Mouse (Mus musculus) stomach, embryonic 15.5 days (tissue): ENCODE results near the gene Vps4a. TPM values are rescaled to one million over a fixed set of nuclear protein-coding genes. Genes with fewer than 3 reads are reported as not detected.
"Not testable (repeated sequence)": the region's sequence is repeated elsewhere in the genome, so short reads cannot be mapped to it uniquely, and the experiment has no call there.

Source experiments
- ATAC-seq: fragments of 200-750 bp; cut with Nextera tagmentation; 2 replicates; pipeline ENCODE4 v1.8.0; 2017; ENCODE audit warnings: low read depth, moderate number of reproducible peaks, moderate TSS enrichment; ENCODE audit not compliant: insufficient read depth, low FRiP score
- H3K27ac ChIP-seq: fragments of 300-500 bp; sonication (generic); 2 replicates; pipeline ENCODE4 v1.5.1; 2015; ENCODE audit warnings: mild to moderate bottlenecking, inconsistent platforms
- H3K27me3 ChIP-seq: fragments of 300-500 bp; sonication (generic); replicated peaks from 2 replicates; pipeline ENCODE4 v1.6.1; 2015; ENCODE audit warnings: inconsistent platforms
- H3K36me3 ChIP-seq: fragments of 300-500 bp; sonication (generic); 2 replicates; pipeline ENCODE4 v1.6.1; 2015; ENCODE audit warnings: inconsistent platforms
- H3K4me1 ChIP-seq: fragments of 300-500 bp; sonication (generic); 2 replicates; pipeline ENCODE4 v1.6.1; 2015; ENCODE audit warnings: inconsistent platforms
- H3K4me2 ChIP-seq: fragments of 300-500 bp; sonication (generic); 2 replicates; pipeline ENCODE4 v1.6.1; 2015; ENCODE audit warnings: mild to moderate bottlenecking, inconsistent platforms
- H3K4me3 ChIP-seq: fragments of 300-500 bp; sonication (generic); replicated peaks from 2 replicates; pipeline ENCODE4 v1.5.1; 2015; ENCODE audit warnings: inconsistent platforms
- H3K9ac ChIP-seq: fragments of 300-500 bp; sonication (generic); 2 replicates; pipeline ENCODE4 v1.6.1; 2015; ENCODE audit warnings: inconsistent platforms
- H3K9me3 ChIP-seq: fragments of 300-500 bp; sonication (generic); 2 replicates; pipeline ENCODE4 v1.6.1; 2016; ENCODE audit warnings: inconsistent platforms
- WGBS: fragments of 180-500 bp; shearing (Covaris S2); methylation state at CpG from one replicate; pipeline ENCODE4 v1.1.7; 2015; 5-methylcytosine and 5-hydroxymethylcytosine counted together
- polyA plus RNA-seq: library from polyadenylated mRNA; unstranded; fragments of >200 nt; fragmentation: Nextera tagmentation; extraction: Ambion mirVana; gene quantifications from 2 replicates; pipeline ENCODE4 v1.2.1, GENCODE M21; 2015

Vps4a gene
- polyA plus RNA-seq: 62.0 and 62.9 TPM in 2 replicates

DNA sequence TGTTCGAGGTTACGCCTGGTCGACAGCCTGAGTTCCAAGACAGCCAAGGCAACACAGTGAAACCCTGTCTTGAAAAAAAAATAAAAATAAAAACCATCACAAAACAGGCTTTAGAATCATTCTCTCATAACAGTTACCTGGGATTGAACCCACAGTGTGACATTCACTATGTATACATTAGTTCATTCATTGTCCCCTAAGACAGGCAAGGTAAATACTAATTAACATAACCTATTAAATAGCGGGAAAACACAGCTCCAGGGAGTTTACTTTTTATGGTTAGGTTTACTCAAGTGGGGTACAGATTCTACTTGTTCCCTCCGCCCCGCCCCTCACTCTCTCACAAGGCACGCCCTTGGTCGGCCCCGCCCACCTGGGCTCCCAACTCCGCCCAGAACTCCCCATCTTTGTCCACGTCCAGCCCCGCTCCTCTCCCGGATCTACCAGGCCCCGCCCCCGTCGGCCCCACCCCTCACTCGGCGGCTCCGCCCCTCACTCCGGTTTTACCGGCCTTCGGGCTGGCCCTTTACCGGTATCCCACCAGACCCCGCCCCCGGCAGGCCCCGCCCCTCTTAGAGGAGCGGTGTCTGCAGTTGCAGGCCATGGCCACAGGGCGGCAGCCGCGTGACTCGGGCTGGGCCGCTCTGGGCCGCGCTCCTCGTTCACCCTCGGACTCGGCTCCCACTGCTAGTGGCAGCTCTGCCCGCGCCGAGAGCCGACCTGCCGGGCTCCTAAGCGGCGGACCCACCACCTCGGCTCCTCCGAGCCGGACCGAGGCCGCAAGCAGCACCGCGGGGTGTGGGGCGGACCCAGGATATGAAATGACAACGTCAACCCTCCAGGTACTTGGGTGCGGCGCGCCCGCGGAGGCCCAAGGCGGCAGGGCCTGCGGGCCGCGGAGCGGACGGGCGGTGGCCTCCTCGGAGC is at the start of gene Vps4a:
Vps4a (plus strand) TSS at position 573 of the 927 bp plus-strand sequence.
- Histone ChIP-seq H3K9me3 (no peaks in the 10 kb centered on the region), H3K9ac (peak within 1 kb of the TSS; percentile 94), H3K4me2 (peak within 1 kb of the TSS; percentile 55), H3K36me3 (no peaks in the 10 kb centered on the region), H3K27me3 (no peaks in the 10 kb centered on the region), H3K4me3 (peak within 1 kb of the TSS; percentile 98), H3K4me1 (peaks cover 7% of the 10 kb centered on the region), H3K27ac (peak within 1 kb of the TSS; percentile 86)
- peak; percentile 95 for ATAC-seq
- WGBS: 4% methylated on average over 65 of the region's 66 CpGs

GRCm38 (mm10) chr8:106985404-106985821 is 45.6 kb upstream of the Vps4a start:
- ATAC-seq: no peak
- 0 out of 2 replicates have a peak overlapping the region, but pooled peaks have one; percentile 35 for H3K27ac ChIP-seq
- WGBS: 66% methylated on average over 9 of the region's 9 CpGs

GRCm38 (mm10) chr8:106985951-106986350 is 45.1 kb upstream of the Vps4a start:
- Histone ChIP-seq H3K36me3 (no peaks in the 10 kb centered on the region), H3K4me1 (no peaks in the 10 kb centered on the region), H3K4me3 (no peak overlapping the region), H3K27me3 (no peaks in the 10 kb centered on the region), H3K9ac (no peak overlapping the region), H3K9me3 (no peaks in the 10 kb centered on the region), H3K4me2 (no peak overlapping the region), H3K27ac (no peak overlapping the region)
- no peak for ATAC-seq

More at GRCm38 (mm10) chr8:106985404-106985821, 45.6 kb upstream of the Vps4a start:
- Histone ChIP-seq H3K9me3 (no peaks in the 10 kb centered on the region), H3K27me3 (no peaks in the 10 kb centered on the region), H3K4me1 (no peaks in the 10 kb centered on the region), H3K36me3 (no peaks in the 10 kb centered on the region), H3K4me2 (no peak overlapping the region), H3K9ac (no peak overlapping the region), H3K4me3 (no peak overlapping the region)

- Histone ChIP-seq H3K27me3 (no peaks in the 10 kb centered on the region), H3K4me2 (no peak overlapping the region), H3K27ac (no peak overlapping the region), H3K36me3 (peaks cover 6% of the 10 kb centered on the region), H3K9ac (no peak overlapping the region), H3K4me1 (no peaks in the 10 kb centered on the region), H3K9me3 (no peaks in the 10 kb centered on the region), H3K4me3 (no peak overlapping the region)
- ATAC-seq: no peak
Measured at GRCm38 (mm10) chr8:106987557-106987956, 43.5 kb upstream of the Vps4a start.

- no peak for ATAC-seq
- no peak overlapping the region for H3K27ac ChIP-seq
- no peak overlapping the region for H3K4me3 ChIP-seq
- WGBS: 91% methylated on average over 7 of the region's 7 CpGs
- no peak overlapping the region for H3K4me2 ChIP-seq
- no peaks in the 10 kb centered on the region for H3K27me3 ChIP-seq
- no peaks in the 10 kb centered on the region for H3K9me3 ChIP-seq
- H3K9ac ChIP-seq: no peak overlapping the region
- H3K36me3 ChIP-seq: peaks cover 6% of the 10 kb centered on the region
- H3K4me1 ChIP-seq: no peaks in the 10 kb centered on the region
Measured at GRCm38 (mm10) chr8:106991393-106991792, 39.6 kb upstream of the Vps4a start.

DNA sequence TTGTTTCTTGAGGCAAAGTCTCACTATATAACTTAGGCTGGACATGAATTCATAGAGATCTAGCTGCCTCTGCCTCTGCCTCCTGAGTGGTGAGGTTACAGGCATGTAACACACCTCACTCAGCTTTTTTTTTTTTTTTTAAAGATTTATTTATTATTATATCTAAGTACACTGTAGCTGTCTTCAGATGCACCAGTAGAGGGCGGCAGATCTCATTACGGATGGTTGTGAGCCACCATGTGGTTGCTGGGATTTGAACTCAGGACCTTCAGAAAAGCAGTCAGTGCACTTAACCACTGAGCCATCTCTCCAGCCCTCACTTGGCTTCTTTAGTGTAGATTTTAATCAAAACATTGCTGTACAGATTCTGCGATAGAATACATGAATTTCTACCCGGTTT is 34.7 kb upstream of the Vps4a start:
- not testable (repeated sequence) for H3K4me3 ChIP-seq, H3K9me3 ChIP-seq, ATAC-seq, H3K27me3 ChIP-seq, H3K27ac ChIP-seq, H3K4me2 ChIP-seq, H3K9ac ChIP-seq, H3K4me1 ChIP-seq
- 85% methylated on average over 4 of the region's 4 CpGs for WGBS
- peaks cover 10% of the 10 kb centered on the region for H3K36me3 ChIP-seq

GRCm38 (mm10) chr8:106997416-106997815 is 33.6 kb upstream of the Vps4a start:
- Histone ChIP-seq H3K27ac (no peak overlapping the region), H3K4me2 (no peak overlapping the region), H3K9me3 (no peaks in the 10 kb centered on the region), H3K27me3 (no peaks in the 10 kb centered on the region), H3K4me3 (no peak overlapping the region), H3K9ac (no peak overlapping the region), H3K4me1 (no peaks in the 10 kb centered on the region), H3K36me3 (0 out of 2 replicates have a peak, but pooled peaks cover 5% of the 10 kb centered on the region)
- WGBS: 88% methylated on average over 4 of the region's 4 CpGs
- no peak for ATAC-seq

- H3K4me2 ChIP-seq: no peak overlapping the region
- no peak overlapping the region for H3K27ac ChIP-seq
- H3K4me3 ChIP-seq: no peak overlapping the region
- ATAC-seq: no peak
- H3K27me3 ChIP-seq: no peaks in the 10 kb centered on the region
- H3K4me1 ChIP-seq: no peaks in the 10 kb centered on the region
- no peaks in the 10 kb centered on the region for H3K9me3 ChIP-seq
- H3K9ac ChIP-seq: no peak overlapping the region
- H3K36me3 ChIP-seq: 0 out of 2 replicates have a peak, but pooled peaks cover 5% of the 10 kb centered on the region
- 66% methylated on average over 1 of the region's 1 CpGs for WGBS
Measured at GRCm38 (mm10) chr8:106999068-106999467, 32.0 kb upstream of the Vps4a start.

- ATAC-seq: peak; percentile 90
- Histone ChIP-seq H3K27me3 (no peaks in the 10 kb centered on the region), H3K27ac (peak overlapping the region; percentile 5; the same call in 1 of the 2 replicates), H3K9ac (no peak overlapping the region), H3K36me3 (0 out of 2 replicates have a peak, but pooled peaks cover 7% of the 10 kb centered on the region), H3K4me1 (no peaks in the 10 kb centered on the region), H3K4me3 (no peak overlapping the region), H3K9me3 (no peaks in the 10 kb centered on the region), H3K4me2 (no peak overlapping the region)
- 27% methylated on average over 5 of the region's 5 CpGs for WGBS
Measured at GRCm38 (mm10) chr8:107002532-107002931, 28.5 kb upstream of the Vps4a start.

GRCm38 (mm10) chr8:107007795-107008194 is 23.2 kb upstream of the Vps4a start:
- ATAC-seq: no peak
- 74% methylated on average over 3 of the region's 3 CpGs for WGBS
- Histone ChIP-seq H3K4me2 (no peak overlapping the region), H3K4me3 (no peak overlapping the region), H3K27ac (no peak overlapping the region), H3K36me3 (peaks cover 13% of the 10 kb centered on the region; the same call in 1 of the 2 replicates), H3K9ac (no peak overlapping the region), H3K9me3 (no peaks in the 10 kb centered on the region), H3K4me1 (no peaks in the 10 kb centered on the region), H3K27me3 (no peaks in the 10 kb centered on the region)

DNA sequence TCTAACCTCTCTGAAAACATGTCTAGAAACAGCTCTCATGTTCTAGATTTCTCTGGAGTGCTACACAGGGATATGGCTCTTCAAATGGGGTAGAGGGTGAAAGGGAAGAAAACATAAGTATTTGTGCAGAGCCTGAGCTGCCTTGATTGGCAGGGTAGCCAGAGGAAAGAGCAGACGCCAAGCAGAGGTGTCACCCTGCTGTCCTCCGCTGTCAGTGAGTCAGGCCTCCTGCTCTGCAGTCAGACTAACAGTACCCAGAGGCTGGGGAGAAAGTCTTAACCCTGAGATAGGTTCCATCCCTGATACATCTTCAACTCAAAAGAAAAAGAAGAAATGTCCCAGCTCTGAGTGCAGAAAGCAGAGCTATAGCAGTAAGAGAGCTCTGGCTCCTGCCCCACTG is 18.4 kb upstream of the Vps4a start:
- ATAC-seq: no peak
- no peak overlapping the region for H3K27ac ChIP-seq
- H3K4me1 ChIP-seq: no peaks in the 10 kb centered on the region
- H3K9me3 ChIP-seq: no peaks in the 10 kb centered on the region
- no peak overlapping the region for H3K4me3 ChIP-seq
- H3K4me2 ChIP-seq: no peak overlapping the region
- 79% methylated on average over 2 of the region's 2 CpGs for WGBS
- peaks cover 9% of the 10 kb centered on the region; the same call in 1 of the 2 replicates for H3K36me3 ChIP-seq
- no peaks in the 10 kb centered on the region for H3K27me3 ChIP-seq
- H3K9ac ChIP-seq: no peak overlapping the region

DNA sequence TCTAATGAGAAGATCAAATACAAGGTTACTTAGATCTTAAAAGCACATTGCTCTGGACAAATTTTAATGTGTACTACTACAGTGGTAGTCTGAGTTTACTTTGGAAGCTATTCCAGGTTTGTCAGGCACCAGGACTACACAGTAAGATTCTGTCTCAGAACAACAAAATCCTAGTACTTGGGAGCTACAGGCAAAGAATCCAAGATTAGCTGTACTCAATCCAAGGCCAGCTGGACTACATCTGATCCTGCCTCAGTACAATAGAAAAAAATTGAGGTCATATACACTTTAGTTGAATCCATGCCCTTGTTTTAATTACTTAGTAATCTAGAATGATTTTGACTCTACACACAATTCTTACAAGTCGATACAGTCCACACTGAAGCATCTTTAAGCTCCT is 16.1 kb upstream of the Vps4a start:
- 77% methylated on average over 1 of the region's 1 CpGs for WGBS
- H3K27me3 ChIP-seq: no peaks in the 10 kb centered on the region

More for the DNA sequence above, 16.1 kb upstream of the Vps4a start:
- no peaks in the 10 kb centered on the region for H3K4me1 ChIP-seq
- H3K4me2 ChIP-seq: no peak overlapping the region
- no peak overlapping the region for H3K4me3 ChIP-seq
- no peak overlapping the region for H3K27ac ChIP-seq
- 0 out of 2 replicates have a peak, but pooled peaks cover 5% of the 10 kb centered on the region for H3K36me3 ChIP-seq
- no peak overlapping the region for H3K9ac ChIP-seq
- H3K9me3 ChIP-seq: no peaks in the 10 kb centered on the region
- ATAC-seq: no peak
